Mouse (Mus musculus) testis, adult 2 months (tissue): ENCODE results near the gene Pitpnm1. TPM values are rescaled to one million over a fixed set of nuclear protein-coding genes. Genes with fewer than 3 reads are reported as not detected.

ENCODE experiments used
- H3K27ac ChIP-seq: fragments of 200-500 bp; 2 replicates; pipeline ENCODE4 v1.5.1; 2012; ENCODE audit warnings: low read depth, low read length; ENCODE audit not compliant: control insufficient read depth, insufficient read depth
- H3K27me3 ChIP-seq: fragments of 200-500 bp; 2 replicates; pipeline ENCODE4 v1.6.1; 2012; ENCODE audit warnings: mild to moderate bottlenecking, low read length, moderate library complexity; ENCODE audit not compliant: control insufficient read depth, insufficient read depth
- H3K36me3 ChIP-seq: fragments of 200-500 bp; 2 replicates; pipeline ENCODE4 v1.6.1; 2012; ENCODE audit warnings: mild to moderate bottlenecking, low read length; ENCODE audit not compliant: control insufficient read depth, insufficient read depth
- H3K4me1 ChIP-seq: fragments of 200-500 bp; 2 replicates; pipeline ENCODE4 v1.6.1; 2012; ENCODE audit warnings: low read length; ENCODE audit not compliant: control insufficient read depth, insufficient read depth
- H3K4me3 ChIP-seq: fragments of 200-500 bp; 2 replicates; pipeline ENCODE4 v1.5.1; 2012; ENCODE audit warnings: low read depth, mild to moderate bottlenecking, low read length, moderate library complexity, mixed read lengths; ENCODE audit not compliant: control insufficient read depth
- CTCF ChIP-seq: fragments of 200-500 bp; IDR thresholded peaks from 2 replicates; pipeline ENCODE4 v1.5.1; 2012; ENCODE audit warnings: low read depth, mild to moderate bottlenecking, inconsistent platforms, low read length, moderate library complexity; ENCODE audit not compliant: control insufficient read depth, insufficient read depth, insufficient replicate concordance
- POLR2A ChIP-seq: fragments of 200-500 bp; IDR thresholded peaks from 2 replicates; pipeline ENCODE4 v1.6.1; 2012; ENCODE audit warnings: low read depth, mild to moderate bottlenecking, inconsistent platforms, low read length, moderate library complexity; ENCODE audit not compliant: control insufficient read depth
- polyA plus RNA-seq: library from polyadenylated mRNA; depleted of rRNA; stranded (reverse); fragments of >200 nt; gene quantifications from 2 replicates; pipeline ENCODE4 v1.2.3, GENCODE M21; 2012

Pitpnm1 gene
- polyA plus RNA-seq, 1 experiment = 31.9 TPM

DNA sequence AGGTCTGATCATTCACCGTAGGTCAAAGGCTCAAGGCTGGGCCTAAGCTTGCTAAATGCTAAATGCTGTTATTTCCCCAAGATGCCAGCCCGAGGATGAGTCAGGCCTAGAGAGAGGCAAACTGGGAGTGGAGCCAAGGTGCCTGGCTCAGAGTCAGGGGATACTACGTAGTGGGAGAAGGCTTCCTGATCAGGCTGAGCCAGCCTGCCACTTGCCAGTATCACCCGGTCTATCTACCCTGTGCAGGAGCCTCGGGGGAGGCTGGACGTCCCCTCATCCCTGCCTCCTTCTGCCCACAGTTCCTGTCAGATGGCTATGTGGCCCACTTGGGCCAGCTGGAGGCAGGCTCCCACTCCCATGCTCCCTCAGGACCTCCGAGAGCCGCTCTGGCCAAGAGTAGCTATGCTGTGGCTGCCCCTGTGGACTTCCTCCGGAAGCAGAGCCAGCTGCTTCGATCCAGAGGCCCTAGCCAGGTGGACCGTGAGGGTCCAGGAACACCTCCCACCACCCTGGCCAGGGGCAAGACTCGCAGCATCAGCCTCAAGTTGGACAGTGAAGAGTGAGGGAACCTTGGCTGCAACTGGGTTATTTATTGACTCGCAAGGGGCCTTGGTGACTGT is 13.5 kb downstream of the Pitpnm1 start:
- TF ChIP-seq POLR2A (no peak), CTCF (no peak)
- no peak overlapping the region for H3K4me3 ChIP-seq
- H3K4me1 ChIP-seq = no peaks in the 10 kb centered on the region
- H3K36me3 ChIP-seq = no peaks in the 10 kb centered on the region
- H3K27me3 ChIP-seq = no peaks in the 10 kb centered on the region
- peak overlapping the region; percentile 22; the same call in 1 of the 2 replicates for H3K27ac ChIP-seq

DNA sequence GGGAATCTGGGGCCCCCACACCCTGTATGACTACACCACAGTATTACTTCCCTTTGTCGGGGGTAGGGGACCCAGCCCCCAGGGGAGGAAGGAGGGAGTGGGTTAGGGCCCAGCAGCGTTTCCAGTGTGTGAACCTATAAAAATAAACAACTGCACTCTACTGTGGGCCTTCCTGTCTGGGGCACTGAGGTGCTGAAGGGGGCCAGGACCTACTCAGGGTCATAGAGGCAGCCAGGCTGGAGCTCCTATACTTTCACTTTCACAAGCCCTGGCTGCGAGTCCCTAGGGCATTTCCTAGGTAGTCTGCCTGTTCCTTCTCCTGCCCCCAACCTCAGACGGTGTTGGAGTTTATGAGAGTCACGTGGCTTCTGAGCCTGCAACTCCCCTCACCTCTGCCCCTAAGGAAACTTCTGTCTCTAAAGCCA is 14.0 kb downstream of the Pitpnm1 start:
- H3K27me3 ChIP-seq = no peaks in the 10 kb centered on the region
- H3K4me3 ChIP-seq = no peak overlapping the region
- H3K27ac ChIP-seq = peak overlapping the region; percentile 22; the same call in 1 of the 2 replicates
- H3K36me3 ChIP-seq = no peaks in the 10 kb centered on the region
- H3K4me1 ChIP-seq = no peaks in the 10 kb centered on the region
- TF ChIP-seq CTCF (no peak), POLR2A (no peak)

DNA sequence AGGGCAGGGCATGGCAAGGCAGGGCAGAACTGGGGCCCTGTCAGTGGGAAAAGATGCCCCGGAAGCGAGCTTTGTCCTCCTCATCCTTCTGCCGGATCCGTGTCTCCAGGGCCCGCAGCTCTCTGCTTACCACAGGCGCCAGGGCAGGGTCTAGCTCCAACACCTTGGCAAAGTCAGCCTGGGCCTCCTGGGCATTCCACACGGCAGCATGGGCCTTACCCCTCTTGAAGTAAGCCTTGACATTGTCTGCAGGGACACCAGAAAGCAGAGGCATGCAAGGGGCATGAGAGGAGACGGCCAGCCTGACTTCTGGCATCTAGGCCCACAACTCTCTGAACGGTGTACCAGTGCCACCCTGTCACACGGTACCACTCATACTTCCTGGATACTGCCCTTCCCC is 14.8 kb downstream of the Pitpnm1 start:
- no peaks in the 10 kb centered on the region for H3K4me1 ChIP-seq
- no peak overlapping the region for H3K4me3 ChIP-seq
- no peak overlapping the region for H3K27ac ChIP-seq
- no peaks in the 10 kb centered on the region for H3K36me3 ChIP-seq
- no peaks in the 10 kb centered on the region for H3K27me3 ChIP-seq
- no peak for TF ChIP-seq CTCF
- no peak for TF ChIP-seq POLR2A

DNA sequence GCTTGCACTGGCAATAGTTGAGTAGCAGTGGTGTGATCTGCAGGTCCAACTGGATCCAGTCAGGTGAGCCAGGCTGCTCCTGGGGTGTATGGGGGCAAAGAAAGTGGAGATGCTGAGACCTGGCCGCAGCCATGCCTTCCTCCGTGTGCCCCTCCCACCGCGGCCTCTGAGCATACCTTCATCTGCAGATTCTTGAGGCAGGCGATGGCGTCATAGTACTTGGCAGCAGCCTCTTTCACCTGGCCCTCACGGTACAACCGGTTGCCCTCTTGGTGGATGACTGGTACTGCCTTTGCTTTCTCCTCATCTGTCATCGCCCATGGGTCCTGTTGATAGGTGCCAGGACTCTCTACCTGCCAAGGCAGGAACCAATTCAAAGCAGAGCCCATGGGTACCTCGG is 15.3 kb downstream of the Pitpnm1 start:
- no peaks in the 10 kb centered on the region for H3K36me3 ChIP-seq
- H3K27me3 ChIP-seq = no peaks in the 10 kb centered on the region
- no peaks in the 10 kb centered on the region for H3K4me1 ChIP-seq

DNA sequence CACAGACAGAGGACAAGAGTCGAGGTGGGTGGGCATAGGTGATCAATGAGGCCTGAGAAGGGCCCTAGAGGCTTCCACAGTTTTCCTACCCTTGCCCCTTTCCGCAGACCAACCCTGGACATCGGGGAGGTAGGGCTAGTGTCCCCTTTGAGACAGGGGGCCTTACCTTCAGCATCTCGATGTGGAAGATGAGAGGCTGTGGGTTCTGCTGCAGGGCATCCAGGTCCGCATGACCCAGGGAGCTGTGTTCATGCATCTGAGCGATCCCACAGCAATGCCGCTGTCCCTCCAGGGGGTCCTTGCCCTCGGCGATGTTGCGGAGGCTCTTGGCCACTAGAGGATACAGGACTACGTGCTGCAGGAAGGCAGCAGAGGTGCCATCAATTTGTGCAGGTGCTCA is 16.0 kb downstream of the Pitpnm1 start:
- Histone ChIP-seq H3K4me3 (no peak overlapping the region), H3K36me3 (no peaks in the 10 kb centered on the region), H3K4me1 (no peaks in the 10 kb centered on the region; the same call in none of the 2 replicates), H3K27me3 (no peaks in the 10 kb centered on the region), H3K27ac (no peak overlapping the region)
- TF ChIP-seq POLR2A (no peak), CTCF (no peak)

More for the DNA sequence above, 15.3 kb downstream of the Pitpnm1 start:
- no peak overlapping the region for H3K4me3 ChIP-seq
- no peak overlapping the region for H3K27ac ChIP-seq
- TF ChIP-seq POLR2A = no peak

DNA sequence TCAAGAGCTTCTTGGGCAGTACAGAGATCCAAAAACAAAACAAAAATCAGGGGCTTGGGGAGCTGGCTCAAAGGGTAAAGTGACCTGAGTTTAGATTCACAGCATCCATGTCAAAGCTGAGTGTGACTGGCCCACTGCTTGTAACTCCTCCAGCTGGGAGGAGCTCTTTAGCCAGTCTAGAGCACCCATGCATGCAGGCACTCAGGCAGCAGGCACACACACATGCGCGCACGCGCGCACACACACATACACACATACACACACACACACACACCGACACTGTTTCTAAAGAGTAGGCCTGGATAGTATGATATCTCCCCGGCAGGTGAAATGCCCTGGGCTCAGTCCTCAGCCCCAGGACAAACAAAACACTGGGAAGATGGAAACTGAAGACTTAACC is 17.2 kb downstream of the Pitpnm1 start:
- Histone ChIP-seq H3K27me3 (no peaks in the 10 kb centered on the region), H3K36me3 (no peaks in the 10 kb centered on the region), H3K4me1 (no peaks in the 10 kb centered on the region; the same call in none of the 2 replicates), H3K27ac (no peak overlapping the region), H3K4me3 (no peak overlapping the region)
- TF ChIP-seq CTCF = no peak

DNA sequence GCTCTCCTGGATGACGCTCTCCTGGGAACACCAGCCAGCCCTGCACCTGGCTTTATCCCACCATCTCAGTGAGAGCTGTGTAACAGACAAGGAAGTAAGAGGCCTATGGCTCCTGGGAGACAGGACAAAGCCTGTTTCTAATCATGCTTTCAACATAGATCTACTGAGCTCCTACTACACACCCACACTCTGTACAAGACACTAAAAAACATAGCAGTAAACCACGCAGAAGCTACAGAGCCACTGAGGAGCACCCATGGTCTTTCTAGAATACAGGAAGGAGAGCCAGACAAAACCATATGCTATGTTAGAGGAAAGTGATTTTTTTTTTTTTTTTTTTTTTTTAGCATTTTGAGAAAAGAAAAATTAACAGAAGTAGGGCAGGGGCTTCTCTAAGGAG is 18.6 kb downstream of the Pitpnm1 start:
- Histone ChIP-seq H3K36me3 (no peaks in the 10 kb centered on the region), H3K27ac (no peak overlapping the region), H3K4me3 (no peak overlapping the region), H3K27me3 (no peaks in the 10 kb centered on the region), H3K4me1 (no peaks in the 10 kb centered on the region; the same call in none of the 2 replicates)
- TF ChIP-seq POLR2A (no peak), CTCF (no peak)

DNA sequence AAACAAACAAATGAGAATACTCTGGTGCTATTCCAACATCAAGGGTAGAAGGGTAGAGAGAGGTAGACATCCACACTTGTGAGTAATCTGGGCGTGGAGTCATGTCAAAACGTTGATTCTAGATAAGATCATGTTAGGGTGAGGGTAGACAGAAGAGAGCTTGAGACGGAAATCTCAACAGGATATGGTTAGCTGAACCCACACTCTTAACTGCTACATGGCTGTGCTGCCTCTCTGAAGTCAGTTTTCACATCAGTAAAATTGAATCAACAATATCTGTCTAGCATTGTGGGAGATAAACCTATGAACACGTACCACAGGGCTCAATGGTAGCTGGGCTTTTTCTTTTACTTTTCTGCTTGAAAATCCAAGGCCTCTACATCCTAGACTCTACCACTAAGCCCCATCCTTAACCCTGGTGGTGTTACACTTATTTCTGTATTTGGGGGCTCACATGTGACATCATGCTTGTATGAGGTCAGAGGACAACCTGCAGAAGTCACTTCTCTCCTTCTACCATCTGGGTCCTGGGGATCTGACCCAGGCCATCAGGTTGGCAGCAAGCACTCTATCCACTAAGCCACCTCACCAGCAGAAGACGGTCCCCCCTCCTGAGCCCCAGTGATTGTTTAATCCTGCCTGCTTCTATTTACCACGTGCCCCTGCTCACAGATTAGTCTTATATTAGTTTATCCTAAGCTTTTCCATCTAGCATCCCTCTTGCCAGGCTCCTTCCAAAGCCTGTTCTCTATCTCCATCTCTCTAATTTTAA is 20.1 kb downstream of the Pitpnm1 start:
- TF ChIP-seq CTCF = no peak
- TF ChIP-seq POLR2A = no peak
- Histone ChIP-seq H3K27me3 (no peaks in the 10 kb centered on the region), H3K36me3 (no peaks in the 10 kb centered on the region), H3K27ac (no peak overlapping the region), H3K4me3 (no peak overlapping the region), H3K4me1 (no peaks in the 10 kb centered on the region; the same call in none of the 2 replicates)
